Mouse (Mus musculus) hindbrain, embryonic 11.5 days (tissue): ENCODE measurements around the gene Slc31a1. TPM values are rescaled to one million over a fixed set of nuclear protein-coding genes. Genes with fewer than 3 reads are reported as not detected.

Experiments used
- ATAC-seq: fragments of 200-750 bp; cut with Nextera tagmentation; 2 replicates; pipeline ENCODE4 v1.8.0; 2017; ENCODE audit warnings: mild to moderate bottlenecking, moderate TSS enrichment, moderate library complexity; ENCODE audit not compliant: low FRiP score
- DNase-seq: peaks from one replicate; pipeline ENCODE4 v3.0.0-alpha.2; 2015; ENCODE audit warnings: low spot score
- H3K27ac ChIP-seq: fragments of 300-500 bp; sonication (generic); 2 replicates; pipeline ENCODE4 v1.5.1; 2014; ENCODE audit warnings: mild to moderate bottlenecking, low read depth, low read length
- H3K27me3 ChIP-seq: fragments of 300-500 bp; sonication (generic); 2 replicates; pipeline ENCODE4 v1.6.1; 2014; ENCODE audit warnings: mild to moderate bottlenecking, low read length, moderate library complexity, mixed read lengths; ENCODE audit not compliant: control insufficient read depth, insufficient read depth
- H3K36me3 ChIP-seq: fragments of 300-500 bp; sonication (generic); 2 replicates; pipeline ENCODE4 v1.6.1; 2014; ENCODE audit warnings: mild to moderate bottlenecking, low read length, moderate library complexity, mixed read lengths; ENCODE audit not compliant: control insufficient read depth, insufficient read depth
- H3K4me1 ChIP-seq: fragments of 300-500 bp; sonication (generic); replicated peaks from 2 replicates; pipeline ENCODE4 v1.6.1; 2014; ENCODE audit warnings: low read length, mixed read lengths; ENCODE audit not compliant: control insufficient read depth, insufficient read depth
- H3K4me2 ChIP-seq: fragments of 300-500 bp; sonication (generic); replicated peaks from 2 replicates; pipeline ENCODE4 v1.6.1; 2014; ENCODE audit warnings: mild to moderate bottlenecking, low read depth, low read length
- H3K4me3 ChIP-seq: fragments of 300-500 bp; sonication (generic); 2 replicates; pipeline ENCODE4 v1.5.1; 2014; ENCODE audit warnings: low read depth, low read length
- H3K9ac ChIP-seq: fragments of 300-500 bp; sonication (generic); 2 replicates; pipeline ENCODE4 v1.6.1; 2014; ENCODE audit warnings: low read depth, low read length
- H3K9me3 ChIP-seq: fragments of 300-500 bp; sonication (generic); 2 replicates; pipeline ENCODE4 v1.6.1; 2016; ENCODE audit warnings: low read length; ENCODE audit not compliant: control insufficient read depth
- WGBS: fragments of 180-500 bp; shearing (Covaris S2); extraction: QIAGEN DNeasy Blood & Tissue Kit; methylation state at CpG from one replicate; pipeline ENCODE4 v1.1.7; 2014; 5-methylcytosine and 5-hydroxymethylcytosine counted together
- polyA plus RNA-seq: library from polyadenylated mRNA; unstranded; fragments of >200 nt; fragmentation: Nextera tagmentation; extraction: Ambion mirVana; gene quantifications from 2 replicates; pipeline ENCODE4 v1.2.1, GENCODE M21; 2014

Gene Slc31a1
- polyA plus RNA-seq, 1 experiment from 2014 or later: 45.0 TPM

- no peak overlapping the region for H3K4me3 ChIP-seq
- ATAC-seq: no peak
- peaks cover 2% of the 10 kb centered on the region; the same call in 1 of the 2 replicates for H3K36me3 ChIP-seq
- H3K4me1 ChIP-seq: no peaks in the 10 kb centered on the region
- WGBS: 92% methylated on average over 7 of the region's 7 CpGs
- no peak overlapping the region for H3K9ac ChIP-seq
- no peak overlapping the region for H3K4me2 ChIP-seq
- H3K9me3 ChIP-seq: no peaks in the 10 kb centered on the region
- H3K27ac ChIP-seq: no peak overlapping the region
- no peaks in the 10 kb centered on the region for H3K27me3 ChIP-seq
- DNase-seq: no peak
These were observed 24.9 kb downstream of the Slc31a1 start for GRCm38 (mm10) chr4:62385439-62385838.

DNA sequence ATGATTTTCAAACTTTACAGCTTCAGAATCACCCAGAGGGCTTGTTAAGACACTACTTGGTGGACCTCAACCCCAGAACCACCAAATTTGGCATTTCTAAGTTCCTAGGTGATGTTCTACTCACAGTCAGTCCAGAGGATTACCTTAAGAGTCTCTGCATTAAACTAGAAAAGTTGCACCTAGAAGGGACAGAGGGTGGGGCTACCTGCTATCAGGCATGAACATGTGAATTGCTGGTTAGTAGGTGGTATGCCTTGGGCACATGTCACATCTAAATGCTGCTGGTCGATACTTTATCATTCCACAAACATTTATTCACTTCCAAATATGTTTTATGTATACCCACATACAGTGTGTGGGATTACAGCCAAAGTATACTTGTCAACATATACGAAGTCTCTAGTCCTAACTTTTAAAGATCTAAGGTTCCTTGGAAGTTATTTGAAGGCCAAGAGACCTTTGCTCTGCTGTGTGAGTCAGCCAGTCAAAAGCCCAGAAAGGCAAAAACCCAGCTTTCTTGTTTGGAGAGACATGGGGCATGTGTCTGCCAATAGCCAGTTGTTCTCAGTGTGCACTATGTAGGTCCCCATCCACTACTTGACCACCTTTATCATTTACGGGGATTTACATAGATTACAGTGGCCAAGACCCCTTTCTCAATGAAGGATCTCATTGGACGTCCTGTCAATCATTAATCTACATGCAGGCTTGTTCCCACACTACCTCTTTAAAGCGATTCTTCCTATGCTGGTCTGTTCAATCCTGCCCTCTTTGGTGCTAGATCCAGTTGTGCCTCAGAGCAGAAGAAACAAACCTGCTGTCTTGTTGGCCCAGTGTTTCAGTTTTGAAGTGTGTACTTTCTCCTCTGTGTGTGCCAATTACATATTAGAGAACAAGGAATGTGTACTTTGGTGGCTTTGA is 29.3 kb downstream of the Slc31a1 start:
- ATAC-seq (no peak), DNase-seq (no peak)
- Histone ChIP-seq H3K9me3 (no peaks in the 10 kb centered on the region), H3K9ac (no peak overlapping the region), H3K27ac (no peak overlapping the region), H3K4me1 (no peaks in the 10 kb centered on the region), H3K27me3 (no peaks in the 10 kb centered on the region), H3K4me3 (no peak overlapping the region), H3K36me3 (peaks cover 2% of the 10 kb centered on the region; the same call in 1 of the 2 replicates), H3K4me2 (no peak overlapping the region)
- 88% methylated on average over 5 of the region's 5 CpGs for WGBS

- H3K4me1 ChIP-seq: no peaks in the 10 kb centered on the region
- no peak overlapping the region for H3K4me3 ChIP-seq
- 84% methylated on average over 7 of the region's 7 CpGs for WGBS
- H3K36me3 ChIP-seq: peaks cover 2% of the 10 kb centered on the region
- no peak overlapping the region for H3K27ac ChIP-seq
- no peak for DNase-seq
- H3K9me3 ChIP-seq: no peaks in the 10 kb centered on the region
- ATAC-seq: no peak
- no peak overlapping the region for H3K4me2 ChIP-seq
- H3K27me3 ChIP-seq: no peaks in the 10 kb centered on the region
- H3K9ac ChIP-seq: no peak overlapping the region
These were observed 31.4 kb downstream of the Slc31a1 start for GRCm38 (mm10) chr4:62391892-62392291.

- H3K9me3 ChIP-seq: no peaks in the 10 kb centered on the region
- 31% methylated on average over 6 of the region's 6 CpGs for WGBS
- no peak overlapping the region for H3K4me3 ChIP-seq
- H3K27ac ChIP-seq: no peak overlapping the region
- peaks cover 6% of the 10 kb centered on the region; the same call in 1 of the 2 replicates for H3K36me3 ChIP-seq
- H3K4me1 ChIP-seq: no peaks in the 10 kb centered on the region
- H3K9ac ChIP-seq: no peak overlapping the region
- peak; percentile 61; the same call in 1 of the 2 replicates for ATAC-seq
- peak; percentile 25 for DNase-seq
- H3K27me3 ChIP-seq: no peaks in the 10 kb centered on the region
- H3K4me2 ChIP-seq: no peak overlapping the region
These were observed 32.9 kb downstream of the Slc31a1 start for GRCm38 (mm10) chr4:62393459-62393858.

GRCm38 (mm10) chr4:62395806-62396205 is 35.3 kb downstream of the Slc31a1 start:
- Histone ChIP-seq H3K4me3 (no peak overlapping the region), H3K27me3 (no peaks in the 10 kb centered on the region), H3K4me1 (no peaks in the 10 kb centered on the region), H3K36me3 (peaks cover 13% of the 10 kb centered on the region), H3K9ac (no peak overlapping the region), H3K27ac (no peak overlapping the region), H3K9me3 (no peaks in the 10 kb centered on the region), H3K4me2 (no peak overlapping the region)
- ATAC-seq (no peak), DNase-seq (no peak)
- 94% methylated on average over 1 of the region's 1 CpGs for WGBS

DNA sequence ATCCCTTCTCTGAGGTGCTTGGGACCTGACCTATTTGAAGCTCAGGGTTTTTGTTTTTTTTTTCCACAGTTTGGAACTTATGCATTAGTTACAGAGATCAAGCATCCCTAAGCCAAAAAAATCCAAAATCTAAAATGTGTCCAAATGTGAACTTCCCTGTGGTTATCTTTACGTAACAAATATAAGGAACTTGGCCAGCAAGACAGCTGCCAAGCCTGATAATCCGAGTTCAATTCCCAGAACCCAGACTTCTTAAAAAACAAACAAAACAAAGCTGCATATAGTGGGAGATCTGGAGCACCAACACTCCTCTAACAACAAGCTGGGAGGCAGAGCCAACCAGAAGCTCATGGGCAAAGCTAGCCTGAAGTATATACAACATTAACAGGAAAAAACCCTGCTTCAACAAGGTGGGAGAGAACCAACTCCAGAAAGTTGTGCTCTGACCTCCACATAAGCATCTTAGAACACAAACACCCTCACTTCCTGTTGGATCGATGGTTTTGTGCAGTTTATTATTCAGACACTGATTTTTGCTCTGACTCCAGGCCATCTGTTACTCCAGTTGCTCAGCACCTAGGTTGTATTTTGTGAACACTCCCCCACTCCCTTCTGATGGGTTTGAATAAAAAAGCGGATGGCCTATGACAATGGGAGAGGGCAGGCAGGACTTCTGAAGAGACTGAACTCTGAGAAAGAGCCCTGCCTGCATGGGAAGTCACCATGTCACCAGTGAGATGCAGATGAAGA is 37.3 kb downstream of the Slc31a1 start:
- no peak overlapping the region for H3K27ac ChIP-seq
- H3K4me3 ChIP-seq: no peak overlapping the region
- peaks cover 13% of the 10 kb centered on the region for H3K36me3 ChIP-seq
- H3K4me1 ChIP-seq: no peaks in the 10 kb centered on the region
- DNase-seq (no peak), ATAC-seq (no peak)
- no peaks in the 10 kb centered on the region for H3K9me3 ChIP-seq
- no peaks in the 10 kb centered on the region for H3K27me3 ChIP-seq
- H3K9ac ChIP-seq: no peak overlapping the region
- 95% methylated on average over 4 of the region's 4 CpGs for WGBS
- no peak overlapping the region for H3K4me2 ChIP-seq

DNA sequence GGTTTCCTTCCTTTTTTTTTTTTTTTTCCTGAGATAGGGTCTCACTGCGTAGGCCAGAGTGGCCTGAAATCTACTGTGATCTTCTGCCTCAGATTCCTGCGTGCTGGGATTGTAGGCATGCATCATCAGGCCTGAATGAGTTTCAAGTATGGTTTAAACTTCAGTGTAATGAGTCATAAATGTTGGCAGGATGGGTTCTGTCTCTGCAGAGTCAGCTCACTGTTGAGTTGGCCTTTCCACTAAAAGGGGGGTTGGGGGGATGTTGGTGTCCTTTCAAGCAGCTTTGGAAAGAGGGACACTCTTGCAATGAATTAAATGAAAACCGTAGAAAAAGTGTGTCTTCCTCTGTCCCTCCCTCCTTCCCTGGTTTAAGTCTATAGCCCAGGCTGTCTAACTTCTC is 38.4 kb downstream of the Slc31a1 start:
- 91% methylated on average over 3 of the region's 3 CpGs for WGBS
- DNase-seq: no peak
- H3K9ac ChIP-seq: no peak overlapping the region
- no peak overlapping the region for H3K27ac ChIP-seq
- H3K4me1 ChIP-seq: no peaks in the 10 kb centered on the region
- H3K36me3 ChIP-seq: peaks cover 13% of the 10 kb centered on the region
- no peaks in the 10 kb centered on the region for H3K27me3 ChIP-seq
- no peak overlapping the region for H3K4me2 ChIP-seq
- no peak for ATAC-seq
- no peaks in the 10 kb centered on the region for H3K9me3 ChIP-seq
- no peak overlapping the region for H3K4me3 ChIP-seq

- Histone ChIP-seq H3K9ac (no peak overlapping the region), H3K4me2 (no peak overlapping the region), H3K36me3 (no peaks in the 10 kb centered on the region), H3K4me3 (no peak overlapping the region), H3K27ac (no peak overlapping the region), H3K27me3 (no peaks in the 10 kb centered on the region), H3K4me1 (no peaks in the 10 kb centered on the region; the same call in 1 of the 2 replicates), H3K9me3 (no peaks in the 10 kb centered on the region)
- ATAC-seq (no peak), DNase-seq (no peak)
- WGBS: 69% methylated on average over 4 of the region's 4 CpGs
These were observed 45.6 kb downstream of the Slc31a1 start for GRCm38 (mm10) chr4:62406133-62406532.
